Mouse (Mus musculus) cerebellum, postnatal 10 days (tissue): Measurements from ENCODE around the gene Stx18.

ENCODE experiments used
- DNase-seq, 2 experiments: peaks; one replicate each; pipeline ENCODE4 v3.0.0; 2021; ENCODE audit warnings: mixed read lengths in 2 of 2

The Stx18 gene

DNA sequence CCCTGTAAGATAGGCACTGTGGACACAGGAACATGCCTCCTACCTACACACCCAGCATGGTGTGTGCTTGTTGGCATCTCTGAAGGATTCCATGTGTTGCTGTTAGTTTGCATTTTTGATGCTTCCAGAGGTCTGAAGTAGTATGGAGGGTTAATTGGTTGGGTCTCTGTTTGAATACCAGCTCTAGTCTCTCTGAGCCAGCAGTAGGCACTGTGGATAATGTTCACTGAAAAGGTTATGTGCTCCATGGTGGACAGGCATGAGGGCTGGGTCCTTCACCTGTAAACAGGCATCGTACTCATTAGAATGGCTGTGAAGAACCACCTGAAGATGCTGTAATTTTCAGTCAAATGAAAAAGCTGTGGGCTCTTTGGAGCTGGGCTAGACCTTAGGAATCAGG, 41.9 kb downstream of the Stx18 start:
- DNase-seq: no peak

DNA sequence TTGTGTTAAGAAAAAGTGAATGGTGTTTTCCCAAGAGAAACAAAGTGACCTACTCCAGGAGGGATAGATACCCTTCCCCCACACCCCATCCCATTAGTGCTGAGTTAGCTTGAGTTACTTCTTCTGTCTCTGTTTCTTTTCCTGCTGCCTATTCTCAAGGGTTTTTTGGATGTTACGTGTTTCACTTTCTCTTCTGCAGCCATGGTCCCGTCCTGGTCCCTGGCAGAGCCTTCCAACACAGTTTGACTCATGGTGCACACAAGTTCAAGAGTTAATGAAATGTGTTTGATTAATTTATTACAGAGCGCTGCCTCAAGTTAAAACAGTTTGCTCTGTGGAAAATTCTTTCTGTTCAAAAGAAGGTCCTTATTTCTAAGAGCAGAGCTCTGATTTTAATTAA, 44.0 kb downstream of the Stx18 start:
- no peak for DNase-seq

DNA sequence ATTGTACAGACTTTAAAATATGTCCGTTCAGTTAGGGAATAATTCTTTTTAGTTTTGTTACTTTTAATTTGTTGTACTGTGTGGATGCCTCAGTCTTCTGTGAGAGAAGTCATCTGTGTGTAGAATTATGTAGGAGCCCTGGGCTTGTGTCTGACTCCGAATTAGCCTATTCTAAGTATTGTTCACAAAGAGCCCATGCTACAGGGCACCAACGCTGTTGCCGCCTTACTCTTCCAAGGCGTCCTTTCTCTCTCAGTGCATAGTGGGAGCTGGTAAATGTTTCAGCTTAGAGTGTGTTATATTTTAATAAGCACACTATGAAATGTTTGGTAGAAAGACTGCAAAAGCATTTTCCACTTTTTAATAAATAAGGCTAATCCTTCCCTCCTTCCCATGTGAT, 44.8 kb downstream of the Stx18 start:
- DNase-seq: no peak

DNA sequence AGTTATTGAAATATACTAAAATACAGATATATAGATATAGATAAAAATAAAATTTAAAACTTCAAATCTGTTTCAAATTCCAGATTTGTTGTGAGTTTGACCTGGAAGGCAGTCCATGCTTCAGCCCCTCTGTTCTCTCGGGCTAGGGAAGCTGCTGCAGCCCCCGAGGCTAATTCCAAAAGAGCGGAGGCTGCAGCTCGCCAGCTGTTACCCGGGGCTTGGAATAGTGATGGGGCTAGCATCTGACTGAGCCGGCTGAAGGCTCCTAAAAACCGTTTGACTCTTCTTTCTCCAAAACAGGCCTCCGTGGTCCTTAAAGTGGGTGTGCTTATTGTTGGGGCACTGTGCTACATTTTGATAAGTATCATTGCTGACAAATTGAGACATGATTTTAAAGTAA, 46.1 kb downstream of the Stx18 start:
- no peak for DNase-seq

DNA sequence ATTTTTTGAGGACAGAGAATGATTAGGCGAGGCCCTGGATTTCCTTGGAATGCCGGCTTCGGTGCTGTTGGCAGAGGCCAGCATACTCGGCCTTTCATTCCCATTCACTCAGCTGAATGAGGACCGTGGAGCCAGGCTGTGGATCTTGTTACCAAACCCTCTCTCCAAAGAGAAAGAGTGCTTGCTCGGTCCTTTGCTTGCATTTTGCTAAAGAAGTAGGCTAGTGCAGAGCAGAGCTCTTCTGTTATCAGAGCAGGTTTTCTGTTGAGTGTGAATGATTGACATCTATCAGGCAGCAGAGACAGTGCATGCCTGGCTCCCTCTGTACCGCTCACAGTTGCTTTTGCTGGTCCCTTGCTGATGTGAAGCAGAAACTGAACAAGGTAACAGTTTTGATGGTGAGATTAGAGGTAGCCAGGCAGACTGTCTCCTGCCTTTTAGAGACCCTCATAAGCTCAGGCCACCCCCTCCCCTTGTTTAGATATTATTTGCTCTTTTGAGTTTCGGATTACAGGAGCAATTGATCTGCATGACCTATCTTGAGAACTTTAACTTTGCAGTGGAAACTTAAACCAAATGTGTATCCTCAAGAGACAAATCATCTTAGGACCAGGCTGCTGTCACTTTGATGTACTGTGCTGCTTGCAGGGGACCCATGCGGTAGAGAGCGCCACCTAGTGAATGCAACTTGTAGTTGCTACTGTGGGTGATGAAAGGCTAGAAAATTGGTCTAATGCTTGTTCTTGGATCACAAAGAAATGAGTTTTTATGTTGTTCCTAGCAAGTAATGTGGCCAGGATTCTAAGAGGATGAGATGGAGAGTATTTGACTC, 47.2 kb downstream of the Stx18 start:
- DNase-seq: peak; percentile 61 to 73

DNA sequence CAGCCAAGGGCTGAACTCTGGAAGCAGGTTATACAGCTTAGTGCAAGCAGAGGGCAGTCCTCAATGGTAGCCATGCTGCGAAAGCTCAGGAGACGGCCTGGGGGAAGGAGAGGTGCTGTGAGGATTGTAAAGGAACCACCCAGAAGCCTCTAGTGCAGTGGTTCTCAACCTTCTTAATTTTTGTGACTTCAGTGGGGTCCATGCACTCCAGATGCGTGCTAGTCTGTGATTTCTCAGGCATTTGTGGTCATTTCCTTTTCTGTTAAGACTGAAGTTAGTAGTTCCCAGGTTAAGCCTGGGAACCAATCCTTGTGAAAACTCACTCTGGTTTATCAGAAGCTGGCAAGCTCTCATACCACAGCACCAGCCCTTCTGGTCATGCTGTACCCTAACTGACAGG, 51.6 kb downstream of the Stx18 start:
- no peak for DNase-seq

DNA sequence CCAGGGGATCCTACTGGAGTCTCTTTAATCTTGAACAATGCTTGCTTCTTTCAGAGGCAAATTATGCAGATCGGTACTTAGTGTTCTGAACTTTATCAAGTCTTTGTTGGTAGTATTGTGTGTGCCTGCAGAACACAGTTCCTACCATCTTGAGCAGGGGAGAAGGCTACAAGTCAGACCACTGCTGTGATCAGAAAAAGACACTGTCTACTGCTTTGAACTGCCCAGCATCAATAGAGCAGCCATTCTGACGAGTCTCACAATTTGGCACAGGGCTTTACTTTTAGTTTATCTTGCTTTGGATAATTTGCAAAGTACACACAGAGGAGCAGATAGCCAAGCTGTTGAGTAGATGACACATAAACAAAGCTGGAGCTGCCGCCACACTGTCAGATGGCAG, 52.0 kb downstream of the Stx18 start:
- DNase-seq: no peak

DNA sequence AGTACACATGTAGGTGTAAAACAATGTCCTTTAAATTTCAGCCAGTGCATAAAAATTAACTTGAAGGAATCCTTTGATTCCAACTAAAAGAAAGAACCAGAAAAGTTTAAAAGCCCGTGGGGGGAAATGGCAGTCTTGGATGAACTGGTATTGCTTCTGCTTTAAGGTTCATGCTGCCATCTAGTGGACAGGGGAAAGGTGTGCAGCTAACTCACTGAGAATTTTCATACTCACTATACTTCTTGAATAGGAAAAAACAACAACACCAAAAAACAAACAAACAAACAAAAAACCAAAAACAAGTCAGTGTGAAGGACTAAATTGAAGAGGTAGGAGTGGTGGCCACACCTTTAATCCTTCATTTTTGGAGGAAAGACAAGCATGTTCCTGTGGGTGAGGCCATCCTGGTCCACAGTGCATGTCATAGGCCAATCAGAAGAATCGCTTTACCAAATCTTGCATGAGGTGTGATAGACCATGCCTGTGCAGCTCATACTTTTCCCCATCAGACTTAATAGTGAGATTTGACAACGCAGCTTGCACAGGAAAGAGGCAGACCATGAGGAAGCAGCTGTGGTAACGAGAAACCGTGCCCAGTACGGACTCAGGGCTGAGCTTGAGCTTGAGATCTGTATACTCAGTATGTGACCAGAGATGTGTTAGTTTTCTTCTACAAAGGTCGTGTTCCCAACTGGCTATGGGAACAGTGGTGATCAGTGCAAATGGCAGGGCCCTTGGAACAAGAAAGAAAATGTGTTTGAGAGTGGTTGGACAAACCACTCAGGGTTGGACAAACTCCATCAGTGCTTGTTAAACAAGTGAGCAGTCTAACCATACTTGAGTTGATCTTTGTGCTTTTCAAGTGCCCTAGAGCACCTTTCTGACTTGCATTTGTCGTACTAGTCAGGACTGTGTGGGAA, 52.8 kb downstream of the Stx18 start:
- peak; percentile 65 to 82 for DNase-seq

DNA sequence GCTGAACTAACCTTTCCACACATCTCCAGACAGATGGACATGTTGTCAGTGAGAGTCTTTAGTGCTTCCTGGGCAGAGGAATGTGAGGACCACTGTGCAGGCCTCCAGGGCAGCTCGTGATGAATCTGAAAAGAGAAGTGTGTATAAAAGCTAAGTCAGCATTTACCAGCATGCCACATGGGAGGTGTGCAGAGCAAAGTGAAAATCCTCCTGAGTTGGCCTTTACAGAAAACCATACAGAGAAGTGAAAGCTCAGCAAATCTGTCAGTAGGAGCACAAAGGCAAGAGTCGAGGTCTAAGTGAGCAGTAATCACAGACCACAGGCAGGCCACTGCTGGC, 53.4 kb downstream of the Stx18 start:
- DNase-seq: no peak

DNA sequence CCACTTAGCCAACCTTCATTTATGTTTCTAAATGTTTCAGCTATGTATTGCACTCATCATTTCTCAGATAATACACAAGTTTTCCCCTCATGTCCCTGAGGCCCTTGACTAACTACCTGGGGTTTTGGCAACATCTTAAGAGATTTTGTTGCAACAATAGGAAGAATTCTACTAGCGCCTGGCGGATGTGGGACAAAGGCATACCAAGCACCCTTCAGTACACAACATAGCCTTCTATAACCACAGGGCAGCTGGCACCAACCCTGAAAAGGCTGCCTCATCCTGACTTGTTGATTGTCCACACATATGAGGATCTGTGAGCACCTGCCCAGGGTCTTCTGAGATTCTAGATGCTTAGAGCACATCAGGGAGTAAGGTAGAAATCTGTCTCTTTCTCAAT, 55.8 kb downstream of the Stx18 start:
- DNase-seq: no peak

DNA sequence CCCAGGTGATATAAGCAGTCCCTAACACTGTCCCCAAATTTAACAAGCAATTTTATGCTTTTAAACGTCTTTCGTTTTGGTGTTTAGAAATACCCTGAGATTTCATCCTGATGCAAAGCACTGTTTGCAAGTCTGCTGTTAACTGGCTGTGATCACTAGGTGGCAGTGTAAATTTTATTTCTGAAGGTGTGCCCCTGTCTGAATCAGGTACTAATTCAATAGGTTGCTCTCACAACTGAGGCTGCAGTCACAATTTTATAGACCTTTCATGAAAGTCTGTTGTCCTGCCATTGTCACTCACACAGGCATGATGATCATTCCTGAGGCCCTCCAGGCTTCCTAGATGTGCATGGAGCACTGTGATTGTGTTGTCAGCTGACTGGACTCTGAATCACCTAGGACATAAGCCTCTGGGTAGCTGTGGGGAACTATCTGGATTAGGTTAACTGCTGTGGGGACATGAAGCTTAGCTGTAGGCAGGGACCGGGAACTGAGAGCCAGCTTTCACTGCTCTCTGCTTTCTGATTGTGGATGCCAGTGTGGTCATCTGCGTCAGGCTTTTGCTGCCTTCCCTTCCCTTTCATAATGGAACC, 59.1 kb downstream of the Stx18 start:
- peak; percentile 42 to 67 for DNase-seq

DNA sequence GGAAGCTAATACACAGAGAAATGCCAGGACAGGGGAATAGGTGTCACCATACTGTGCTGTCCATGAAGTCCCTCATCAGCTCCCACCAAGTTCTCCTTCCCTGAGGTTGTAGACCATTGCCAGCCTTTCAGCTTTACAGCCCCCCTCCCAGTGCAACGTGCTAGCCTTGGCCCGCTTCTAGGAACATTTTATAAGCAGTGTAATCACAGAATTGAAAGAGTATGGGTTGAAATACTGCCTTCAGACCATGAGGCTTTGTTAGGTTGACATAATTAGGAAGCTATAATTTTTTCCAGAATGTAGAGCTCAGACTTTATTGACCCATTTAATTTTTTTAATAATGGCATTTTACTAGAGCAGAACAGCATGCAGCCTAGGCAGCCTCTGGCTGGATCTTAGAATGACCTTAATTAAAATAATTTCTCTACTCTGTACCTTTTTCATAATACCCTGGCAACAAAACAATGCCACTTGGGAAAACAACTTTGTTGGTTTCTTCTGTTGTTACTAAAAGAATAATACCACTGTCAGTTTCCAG, 60.7 kb downstream of the Stx18 start:
- DNase-seq: no peak

DNA sequence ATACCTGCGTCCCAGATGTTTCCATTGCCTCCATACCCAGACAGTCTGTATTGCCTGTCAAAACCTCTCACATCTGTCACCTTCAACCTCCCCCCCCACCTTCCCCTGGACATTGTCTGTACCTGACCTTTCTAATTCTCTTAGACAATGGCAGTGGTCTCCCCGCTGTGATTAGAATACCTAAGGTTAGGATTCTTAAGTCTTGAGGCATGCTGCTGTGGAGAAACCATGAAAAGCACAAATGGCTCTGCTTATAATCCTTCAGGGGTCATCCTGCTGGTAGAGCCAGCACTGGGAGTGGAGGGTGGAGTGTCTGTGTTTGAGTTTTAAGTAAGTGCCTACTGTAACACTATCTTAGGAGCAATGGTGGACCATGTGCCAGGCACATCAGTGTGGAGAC, 64.4 kb downstream of the Stx18 start:
- no peak for DNase-seq

DNA sequence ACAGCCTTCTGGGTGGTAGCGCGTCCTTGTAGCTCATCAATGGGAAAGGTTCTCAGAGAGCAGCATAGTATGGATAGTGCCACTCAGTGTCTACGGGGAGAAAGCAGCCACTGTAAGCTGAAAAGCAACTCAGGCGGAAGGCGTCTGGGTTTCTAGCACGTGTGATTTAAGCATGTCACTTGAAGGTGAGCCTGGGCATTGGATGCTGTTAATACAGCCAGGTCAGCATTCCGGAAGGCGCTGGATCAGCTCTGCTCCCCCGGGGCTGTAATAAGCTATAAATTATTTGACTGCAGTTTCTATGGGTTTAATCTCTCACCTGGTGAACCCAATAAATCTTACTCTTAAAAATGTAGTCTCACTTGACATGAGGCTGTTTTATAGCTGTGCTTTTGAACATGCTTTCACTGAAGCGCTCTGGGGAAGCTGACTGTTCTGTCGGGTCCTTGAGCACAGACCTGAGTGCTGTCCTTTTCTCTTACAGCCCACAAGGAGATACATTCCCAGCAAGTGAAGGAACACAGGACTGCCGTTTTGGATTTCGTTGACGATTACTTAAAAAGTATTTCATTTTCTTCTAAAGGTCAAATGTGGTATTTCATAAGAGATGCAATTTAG, 67.6 kb downstream of the Stx18 start:
- DNase-seq: no peak

DNA sequence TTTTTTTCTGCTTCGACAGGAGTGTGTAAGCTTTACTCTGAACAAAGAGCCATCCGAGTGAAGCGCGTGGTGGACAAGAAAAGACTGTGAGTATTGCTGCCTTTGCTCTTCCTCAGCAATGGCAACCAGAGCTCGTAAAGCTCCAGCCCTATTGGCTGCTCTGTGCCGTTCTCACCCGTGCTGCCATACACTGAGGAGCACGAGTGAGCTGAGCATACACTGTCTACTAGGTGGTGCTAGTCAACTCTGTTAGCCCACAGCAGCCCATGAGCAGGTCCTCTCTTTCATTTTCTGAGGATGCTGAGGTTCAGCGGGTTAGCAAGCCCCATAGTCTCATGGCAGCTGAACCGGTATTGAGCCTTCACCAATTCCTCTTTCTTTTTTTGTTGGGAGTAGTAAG, 68.3 kb downstream of the Stx18 start:
- no peak for DNase-seq

DNA sequence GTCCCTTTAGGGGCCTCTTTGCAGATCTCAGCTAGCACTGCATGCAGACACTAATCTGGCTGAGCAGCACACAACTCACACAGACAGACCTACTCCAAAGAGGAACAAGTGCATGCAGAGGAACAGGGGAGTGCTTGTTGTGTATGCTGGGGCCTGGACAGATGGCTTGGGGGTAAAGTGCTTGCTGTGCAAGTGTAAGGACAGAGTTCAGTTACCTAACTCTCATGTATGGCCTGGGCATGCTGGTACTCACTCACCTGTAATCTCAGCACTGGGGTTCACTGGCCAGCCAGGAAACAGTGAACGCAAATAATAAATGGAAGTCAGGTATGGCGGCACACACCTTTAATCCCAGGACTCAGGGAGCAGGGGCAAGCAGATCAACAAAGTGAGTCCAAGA, 76.0 kb downstream of the Stx18 start:
- no peak for DNase-seq

DNA sequence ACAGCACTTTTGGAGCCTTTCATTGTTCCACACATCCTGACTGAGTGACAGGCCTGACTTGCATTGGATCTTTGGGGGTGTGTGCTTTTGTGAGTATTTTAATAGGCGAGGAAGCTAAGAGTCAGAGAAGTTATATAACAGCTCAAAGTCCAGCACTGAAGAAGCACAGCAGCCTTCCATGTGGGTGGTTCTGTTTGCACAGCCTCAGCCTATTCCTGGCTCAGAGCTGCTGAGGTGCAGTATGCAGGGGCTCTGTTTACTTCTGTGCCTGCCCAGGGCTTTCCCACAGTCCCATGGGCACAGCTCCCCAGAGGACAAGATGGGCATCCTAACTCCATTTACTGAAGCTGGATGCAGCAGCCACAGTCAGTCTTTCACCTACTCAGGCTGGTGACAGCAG, 78.5 kb downstream of the Stx18 start:
- no peak for DNase-seq

DNA sequence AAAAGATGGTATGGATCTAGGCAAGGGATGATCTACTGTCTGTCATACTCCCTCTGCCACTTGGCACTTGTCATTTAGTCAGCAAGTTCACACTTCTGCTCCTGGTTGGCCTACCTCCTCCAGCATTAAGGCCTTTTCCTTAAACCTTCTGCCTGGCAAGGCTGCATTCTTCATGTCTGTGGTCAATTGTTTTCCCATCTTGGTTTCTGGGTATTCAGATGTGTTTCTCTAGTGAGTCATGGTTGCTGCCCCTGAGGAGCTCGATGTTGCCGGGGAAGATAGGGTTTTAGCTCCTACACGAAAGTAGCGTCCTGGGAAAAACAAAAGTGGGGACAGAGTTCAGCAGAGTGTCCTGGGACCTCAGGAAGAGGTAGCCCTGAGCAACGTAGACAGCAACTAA, 80.7 kb downstream of the Stx18 start:
- no peak for DNase-seq

DNA sequence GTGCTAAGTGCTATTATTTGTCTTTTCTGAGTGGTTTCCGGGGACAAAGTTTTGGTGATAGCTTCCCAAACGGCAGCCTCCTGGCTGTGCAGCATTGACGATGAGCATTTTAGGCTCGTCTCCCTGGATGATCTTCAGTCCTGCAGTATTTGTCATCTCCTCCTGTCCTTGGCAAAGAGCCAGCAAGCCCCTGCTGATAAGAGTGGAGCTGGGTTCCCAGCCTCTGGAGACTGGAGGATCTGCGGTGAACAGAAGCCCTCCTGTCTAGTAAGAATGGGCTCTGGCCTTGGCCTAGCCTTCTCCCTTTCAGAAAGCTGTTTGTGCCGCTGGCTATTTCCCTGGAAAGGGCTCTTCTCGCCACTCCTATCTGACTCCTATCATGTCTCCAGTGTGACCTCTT, 83.2 kb downstream of the Stx18 start:
- DNase-seq: no peak

DNA sequence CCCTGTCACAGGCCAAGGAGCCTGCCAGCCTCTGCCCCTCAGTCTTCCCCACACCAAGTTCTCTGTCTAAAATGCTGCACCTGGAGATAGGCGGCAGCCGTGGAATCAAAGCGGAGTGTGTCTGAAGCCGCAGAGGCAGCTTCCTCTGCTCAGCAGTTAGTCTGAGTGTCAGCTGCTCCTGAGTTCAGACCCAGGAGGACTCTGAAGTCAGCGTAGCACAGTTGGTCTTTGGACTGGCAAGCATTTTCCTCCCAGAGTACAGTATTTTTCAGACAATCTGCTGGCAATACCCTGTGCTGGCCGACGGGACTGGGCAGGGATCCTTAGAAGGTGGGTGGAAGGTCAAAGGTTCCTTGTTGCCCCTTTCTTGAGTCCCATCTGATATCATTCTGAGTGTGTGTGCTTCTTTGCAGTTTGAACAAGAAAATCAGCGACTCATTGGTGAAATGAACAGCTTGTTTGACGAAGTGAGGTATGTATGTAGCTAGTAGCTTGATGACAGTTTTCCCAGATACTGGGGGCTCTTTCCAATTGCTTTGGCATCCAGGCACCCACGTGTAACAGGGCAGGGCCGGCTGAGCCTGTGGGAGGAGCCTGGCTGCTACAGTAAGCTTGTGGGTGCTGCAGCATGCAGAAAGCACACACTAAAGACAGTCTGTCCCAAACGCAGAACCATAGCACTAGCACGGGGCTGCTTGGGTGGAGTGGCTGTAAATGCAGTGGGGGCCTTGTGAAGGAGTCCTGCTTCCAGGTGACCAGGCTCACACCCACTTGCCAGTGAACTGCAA, 88.2 kb downstream of the Stx18 start:
- DNase-seq: no peak

DNA sequence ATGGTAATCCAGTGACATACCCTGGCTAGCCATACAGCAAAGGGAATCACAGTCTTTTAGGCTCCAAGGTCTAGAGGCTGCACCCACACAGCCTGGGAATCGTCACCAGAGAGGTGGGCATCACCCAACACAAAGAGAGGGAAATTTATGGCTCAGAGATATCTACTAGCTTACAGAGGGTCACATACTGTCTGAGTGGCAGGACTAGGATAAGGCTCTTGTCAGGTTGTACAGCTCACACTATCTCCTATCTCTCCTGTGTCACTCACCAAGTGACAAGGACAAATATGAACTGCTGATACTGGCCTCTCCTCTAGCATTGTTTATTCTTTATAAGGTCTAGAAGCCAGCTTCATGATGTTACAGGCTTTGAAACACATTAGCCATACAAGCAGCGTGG, 90.8 kb downstream of the Stx18 start:
- DNase-seq: no peak

DNA sequence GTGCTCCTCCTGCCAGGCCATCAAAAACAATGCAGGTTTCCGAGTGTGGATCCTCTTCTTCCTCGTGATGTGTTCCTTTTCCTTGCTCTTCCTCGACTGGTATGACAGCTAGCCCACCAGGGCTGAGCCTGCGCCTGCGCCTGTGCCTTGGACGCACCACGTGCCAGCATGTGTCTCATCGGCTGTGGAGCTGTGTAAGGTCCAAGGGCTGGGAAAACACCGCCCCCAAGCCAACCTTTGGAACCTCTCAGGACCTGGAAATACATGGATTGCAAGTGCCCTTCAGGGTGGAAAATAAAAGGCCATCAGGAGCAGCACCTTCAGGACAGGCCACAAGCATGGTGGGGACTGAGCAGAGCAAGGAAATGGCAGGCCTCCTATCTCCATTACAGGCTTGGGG, 97.7 kb downstream of the Stx18 start:
- DNase-seq: no peak
